Mouse (Mus musculus) gastrocnemius, postnatal 4 days (tissue): ENCODE results near the gene Zfp784. TPM values are rescaled to one million over a fixed set of nuclear protein-coding genes. Genes with fewer than 3 reads are reported as not detected.

ENCODE experiments used
- DNase-seq, 2 experiments: peaks; one replicate each; pipeline ENCODE4 v3.0.0; 2021 to 2022; ENCODE audit warnings: low spot score in 2 of 2, mixed read lengths in 2 of 2
- total RNA-seq, 2 experiments: library from RNA; stranded (reverse); gene quantifications; 2 replicates each; pipeline ENCODE4 v1.2.3; 2021

Gene Zfp784
- total RNA-seq, 2 experiments from 2014 or later, result 5.8 to 6.6 TPM

- DNase-seq, result no peak
Measured at GRCm38 (mm10) chr7:4993999-4994788, 44.1 kb downstream of the Zfp784 start.

GRCm38 (mm10) chr7:4993347-4993998, 44.8 kb downstream of the Zfp784 start:
- DNase-seq, result no peak

- no peak for DNase-seq
Measured at GRCm38 (mm10) chr7:4988250-4988649, 50.0 kb downstream of the Zfp784 start.

Other genes with a start within 250 kb of the Zfp784 start
- 1 to 10 TPM; 3.7 to 5.2 TPM for gene Tmem238, start 248.8 kb downstream of the Zfp784 start, total RNA-seq
- gene Rpl28, start 245.6 kb downstream of the Zfp784 start, total RNA-seq, result 1,000 to 10,000 TPM; 1,080 to 1,143 TPM
- 100 to 1,000 TPM; 122 to 140 TPM for gene Ube2s, start 225.9 kb downstream of the Zfp784 start, total RNA-seq
- gene Shisa7, start 193.8 kb downstream of the Zfp784 start, total RNA-seq, result under 1 TPM in 1 of 2 experiments, not detected in 1; 0.05 TPM
- 1 to 10 TPM; 2.3 to 2.5 TPM for gene Isoc2b, start 168.2 kb downstream of the Zfp784 start, total RNA-seq
- 10 to 100 TPM; 10.7 to 11.7 TPM for gene Isoc2a, start 161.3 kb downstream of the Zfp784 start, total RNA-seq
- not detected for gene Gm36210, start 131.9 kb downstream of the Zfp784 start, total RNA-seq
- 10 to 100 TPM; 14.0 to 14.6 TPM for gene Zfp628, start 123.2 kb downstream of the Zfp784 start, total RNA-seq
- gene Nat14, start 116.4 kb downstream of the Zfp784 start, total RNA-seq, result 1 to 10 TPM; 4.6 to 5.2 TPM
- gene Ssc5d, start 112.7 kb downstream of the Zfp784 start, total RNA-seq, result 10 to 100 TPM; 67.3 to 73.3 TPM
- gene Sbk2, start 74.0 kb downstream of the Zfp784 start, total RNA-seq, result 10 to 100 TPM; 13.0 to 15.9 TPM
- under 1 TPM in 1 of 2 experiments, not detected in 1; 0.13 TPM for gene Sbk3, start 67.3 kb downstream of the Zfp784 start, total RNA-seq
- gene Zfp579, start 42.3 kb downstream of the Zfp784 start, total RNA-seq, result 10 to 100 TPM; 17.9 to 22.2 TPM
- 1 to 10 TPM; 9.0 to 9.6 TPM for gene Zfp524, start 24.0 kb downstream of the Zfp784 start, total RNA-seq
- gene Fiz1, start 23.7 kb downstream of the Zfp784 start, total RNA-seq, result 10 to 100 TPM; 25.5 to 28.9 TPM
- not detected for gene Gm44973, start 22.9 kb downstream of the Zfp784 start, total RNA-seq
- gene Zfp865, start 18.1 kb downstream of the Zfp784 start, total RNA-seq, result 10 to 100 TPM; 24.5 to 27.4 TPM
- under 1 TPM; 0.80 to 0.91 TPM for gene Ccdc106, start 17.9 kb downstream of the Zfp784 start, total RNA-seq
- gene 4632433K11Rik, start 4.3 kb downstream of the Zfp784 start, total RNA-seq, result not detected
- 10 to 100 TPM; 10.1 to 11.6 TPM for gene Zfp580, start 13.1 kb upstream of the Zfp784 start, total RNA-seq
- gene U2af2, start 23.7 kb upstream of the Zfp784 start, total RNA-seq, result 100 to 1,000 TPM; 117 to 127 TPM
- 100 to 1,000 TPM; 112 to 117 TPM for gene Epn1, start 41.8 kb upstream of the Zfp784 start, total RNA-seq
- not detected for gene Rfpl4, start 78.5 kb upstream of the Zfp784 start, total RNA-seq
- gene Rasl2-9, start 87.5 kb upstream of the Zfp784 start, total RNA-seq, result 1 to 10 TPM in 1 of 2 experiments, under 1 TPM in 1; 0.54 to 1.8 TPM
- gene Vmn1r55, start 111.2 kb upstream of the Zfp784 start, total RNA-seq, result not detected
- gene Vmn1r56, start 158.3 kb upstream of the Zfp784 start, total RNA-seq, result not detected
- gene Vmn1r57, start 180.0 kb upstream of the Zfp784 start, total RNA-seq, result not detected